Mouse (Mus musculus) heart, embryonic 13.5 days (tissue): Measurements from ENCODE around the gene Akap2. TPM values are rescaled to one million over a fixed set of nuclear protein-coding genes. Genes with fewer than 3 reads are reported as not detected.

Experiments
- ATAC-seq: fragments of 200-750 bp; cut with Nextera tagmentation; 2 replicates; pipeline ENCODE4 v1.8.0; 2017; ENCODE audit warnings: moderate TSS enrichment; ENCODE audit not compliant: insufficient number of reproducible peaks, low FRiP score, low TSS enrichment; ENCODE audit errors: extremely low read depth
- H3K27ac ChIP-seq: fragments of 300-500 bp; sonication (generic); replicated peaks from 2 replicates; pipeline ENCODE4 v1.5.1; 2015; ENCODE audit warnings: moderate library complexity, mild to moderate bottlenecking, inconsistent platforms
- H3K27me3 ChIP-seq: fragments of 300-500 bp; sonication (generic); replicated peaks from 2 replicates; pipeline ENCODE4 v1.6.1; 2015; ENCODE audit warnings: mild to moderate bottlenecking, inconsistent platforms
- H3K36me3 ChIP-seq: fragments of 300-500 bp; sonication (generic); 2 replicates; pipeline ENCODE4 v1.6.1; 2015; ENCODE audit warnings: mild to moderate bottlenecking, inconsistent platforms
- H3K4me1 ChIP-seq: fragments of 300-500 bp; sonication (generic); 2 replicates; pipeline ENCODE4 v1.6.1; 2015; ENCODE audit warnings: inconsistent platforms
- H3K4me2 ChIP-seq: fragments of 300-500 bp; sonication (generic); 2 replicates; pipeline ENCODE4 v1.6.1; 2015; ENCODE audit warnings: inconsistent platforms, mild to moderate bottlenecking, moderate library complexity
- H3K4me3 ChIP-seq: fragments of 300-500 bp; sonication (generic); 2 replicates; pipeline ENCODE4 v1.5.1; 2015; ENCODE audit warnings: moderate library complexity, mild to moderate bottlenecking, inconsistent platforms
- H3K9ac ChIP-seq: fragments of 300-500 bp; sonication (generic); 2 replicates; pipeline ENCODE4 v1.6.1; 2015; ENCODE audit warnings: inconsistent platforms, mild to moderate bottlenecking, moderate library complexity
- H3K9me3 ChIP-seq: fragments of 300-500 bp; sonication (generic); 2 replicates; pipeline ENCODE4 v1.6.1; 2016; ENCODE audit warnings: inconsistent platforms
- WGBS: fragments of 180-500 bp; shearing (Covaris S2); methylation state at CpG from one replicate; pipeline ENCODE4 v1.1.7; 2015; ENCODE audit warnings: mixed read lengths; 5-methylcytosine and 5-hydroxymethylcytosine counted together
- polyA plus RNA-seq: library from polyadenylated mRNA; unstranded; fragments of >200 nt; fragmentation: Nextera tagmentation; extraction: Ambion mirVana; gene quantifications from 2 replicates; pipeline ENCODE4 v1.2.1, GENCODE M21; 2015

Akap2 gene
- polyA plus RNA-seq, 1 experiment from 2014 or later: 43.1 TPM

DNA sequence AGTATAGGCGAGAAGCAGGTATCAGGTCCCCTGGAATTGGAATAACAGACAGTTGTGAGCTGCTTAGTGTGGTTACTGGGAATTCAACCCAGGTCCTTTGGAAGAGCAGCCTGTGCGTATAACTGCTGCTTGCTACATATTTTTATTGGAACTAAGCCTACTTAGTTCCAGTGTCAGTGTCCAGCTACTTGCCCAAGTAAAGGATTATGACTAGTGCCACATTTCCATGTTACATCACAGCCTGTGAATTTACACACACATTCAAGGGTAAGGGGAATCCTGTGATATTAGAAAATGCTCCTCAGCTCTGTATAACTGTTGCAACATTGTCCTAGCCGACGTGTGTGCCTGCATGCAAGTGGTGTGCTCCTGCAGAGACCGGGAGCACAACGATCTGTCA lies 219.8 kb downstream of the Akap2 start:
- Histone ChIP-seq H3K4me1 (no peaks in the 10 kb centered on the region), H3K36me3 (peaks cover 2% of the 10 kb centered on the region; the same call in 1 of the 2 replicates), H3K27me3 (no peaks in the 10 kb centered on the region), H3K4me2 (no peak overlapping the region), H3K4me3 (no peak overlapping the region), H3K27ac (no peak overlapping the region), H3K9ac (no peak overlapping the region), H3K9me3 (0 out of 2 replicates have a peak, but pooled peaks cover 4% of the 10 kb centered on the region)
- 74% methylated on average over 6 of the region's 6 CpGs for WGBS
- no peak for ATAC-seq

DNA sequence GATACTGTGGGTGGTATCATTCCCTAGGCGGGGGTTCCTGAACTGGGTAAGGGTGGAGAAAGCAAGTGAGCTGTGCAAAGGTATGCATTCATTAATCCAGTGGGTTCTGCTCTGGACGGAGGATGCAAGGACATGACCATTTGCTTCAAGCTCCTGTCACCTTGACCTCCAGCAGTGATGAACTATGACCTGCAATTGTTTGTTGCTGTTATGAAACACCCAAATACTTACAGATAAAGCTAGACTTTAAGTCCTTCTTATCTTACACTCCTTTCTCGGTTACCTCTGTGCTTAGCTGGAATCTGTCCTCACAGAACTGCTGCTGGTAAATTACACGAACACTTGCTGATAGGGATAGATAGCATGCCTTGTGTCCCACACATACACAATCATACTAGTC lies 223.2 kb downstream of the Akap2 start:
- no peak for ATAC-seq
- Histone ChIP-seq H3K27me3 (no peaks in the 10 kb centered on the region), H3K4me1 (no peaks in the 10 kb centered on the region), H3K36me3 (peaks cover 35% of the 10 kb centered on the region), H3K9me3 (no peaks in the 10 kb centered on the region), H3K4me3 (no peak overlapping the region), H3K27ac (no peak overlapping the region), H3K9ac (no peak overlapping the region), H3K4me2 (no peak overlapping the region)
- WGBS: 64% methylated on average over 4 of the region's 4 CpGs

DNA sequence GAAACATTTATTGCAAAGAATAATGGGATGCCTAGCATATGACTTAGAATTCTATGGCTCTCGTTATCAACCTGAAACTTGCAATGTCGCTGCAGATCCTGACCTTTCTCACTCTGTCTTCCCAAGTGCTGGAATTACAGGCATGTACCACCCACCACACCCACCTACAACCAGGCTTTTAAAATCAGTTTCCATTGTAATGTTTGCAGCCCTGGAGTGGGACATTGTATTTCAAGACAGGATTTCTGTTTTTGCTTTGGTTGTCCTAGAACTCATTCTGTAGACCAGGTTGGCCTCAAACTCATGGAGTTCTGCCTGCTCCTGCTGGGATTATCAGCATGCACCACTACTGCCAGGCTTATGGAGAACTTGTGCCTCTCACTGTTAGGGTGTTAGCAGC lies 225.4 kb downstream of the Akap2 start:
- H3K9me3 ChIP-seq: no peaks in the 10 kb centered on the region
- 84% methylated on average over 2 of the region's 2 CpGs for WGBS
- no peak overlapping the region for H3K27ac ChIP-seq
- H3K27me3 ChIP-seq: no peaks in the 10 kb centered on the region
- H3K4me1 ChIP-seq: peaks cover 5% of the 10 kb centered on the region; the same call in 1 of the 2 replicates
- no peak for ATAC-seq
- no peak overlapping the region for H3K4me3 ChIP-seq
- no peak overlapping the region for H3K4me2 ChIP-seq
- H3K9ac ChIP-seq: no peak overlapping the region
- peaks cover 56% of the 10 kb centered on the region for H3K36me3 ChIP-seq

Other genes starting within 250 kb of the Akap2 start
- gene Pakap, start 149.5 kb upstream of the Akap2 start, polyA plus RNA-seq: 49.3 and 52.6 TPM in 2 replicates
- 0.15 and 0.24 TPM in 2 replicates for gene D630039A03Rik, start 198.6 kb downstream of the Akap2 start, polyA plus RNA-seq
- 292 and 318 TPM in 2 replicates for gene Txn1, start 238.8 kb downstream of the Akap2 start, polyA plus RNA-seq